Mouse (Mus musculus): Measurements from ENCODE around the gene Impg2. TPM values are rescaled to one million over a fixed set of nuclear protein-coding genes. Genes with fewer than 3 reads are reported as not detected.
A peak's percentile ranks its signal among the peaks of the same experiment; 100 is the strongest.

Gene Impg2
- polyA plus RNA-seq, 1 experiment from 2014 or later, result 0.08 TPM

GRCm38 (mm10) chr16:56307575-56307974 is 103.5 kb downstream of the Impg2 start:
- no peaks in the 10 kb centered on the region for H3K9me3 ChIP-seq (ENCODE audit: control insufficient read depth)
- no peaks in the 10 kb centered on the region for H3K36me3 ChIP-seq (ENCODE audit: control insufficient read depth, insufficient read depth)
- no peak overlapping the region for H3K4me2 ChIP-seq (replicated peaks; ENCODE audit: low read depth)
- no peaks in the 10 kb centered on the region for H3K27me3 ChIP-seq (replicated peaks; ENCODE audit: control insufficient read depth, insufficient read depth, low read length)
- 89% methylated on average over 4 of the region's 4 CpGs for WGBS
- ATAC-seq, result no peak
- no peak for TF ChIP-seq CTCF (IDR thresholded peaks at IDR 0.05; ENCODE audit: low read depth)
- no peak overlapping the region for H3K4me3 ChIP-seq (ENCODE audit: low read depth, low read length)
- H3K27ac ChIP-seq (ENCODE audit: low read depth, low read length), result no peak overlapping the region
- H3K9ac ChIP-seq (ENCODE audit: low read depth, low read length), result no peak overlapping the region
- H3K4me1 ChIP-seq (replicated peaks; ENCODE audit: control insufficient read depth, insufficient read depth, low read length), result no peaks in the 10 kb centered on the region

DNA sequence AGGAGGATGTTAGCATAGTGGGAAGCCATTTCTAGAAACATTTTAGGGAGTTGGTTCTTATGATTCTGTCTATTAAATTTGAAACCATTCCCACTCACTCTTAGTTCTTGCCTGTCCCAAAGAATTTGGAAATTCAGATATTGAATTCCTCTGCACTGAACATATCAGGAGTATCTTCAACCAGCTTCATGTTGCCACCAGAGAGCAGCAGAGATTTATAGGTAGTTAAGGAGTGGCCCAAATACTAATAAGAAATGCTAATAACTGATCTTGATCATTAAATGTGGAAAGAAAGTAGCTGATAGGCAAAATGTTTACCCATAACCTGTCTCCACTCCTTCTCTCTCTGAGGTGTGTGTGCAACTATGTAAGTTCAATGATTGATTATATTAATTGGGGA is 107.2 kb downstream of the Impg2 start:
- H3K4me3 ChIP-seq (ENCODE audit: low read depth, low read length), result no peak overlapping the region
- no peaks in the 10 kb centered on the region for H3K27me3 ChIP-seq (replicated peaks; ENCODE audit: control insufficient read depth, insufficient read depth, low read length)
- ATAC-seq, result no peak
- no peaks in the 10 kb centered on the region for H3K36me3 ChIP-seq (ENCODE audit: control insufficient read depth, insufficient read depth)
- H3K9me3 ChIP-seq (ENCODE audit: control insufficient read depth), result no peaks in the 10 kb centered on the region
- H3K4me1 ChIP-seq (replicated peaks; ENCODE audit: control insufficient read depth, insufficient read depth, low read length), result no peaks in the 10 kb centered on the region
- H3K9ac ChIP-seq (ENCODE audit: low read depth, low read length), result no peak overlapping the region
- peak; percentile 66 for TF ChIP-seq CTCF (IDR thresholded peaks at IDR 0.05; ENCODE audit: low read depth)
- H3K27ac ChIP-seq (ENCODE audit: low read depth, low read length), result no peak overlapping the region
- H3K4me2 ChIP-seq (replicated peaks; ENCODE audit: low read depth), result no peak overlapping the region

Other genes with a start within 250 kb of the Impg2 start
- 521 and 527 TPM in 2 replicates for gene Rpl24, start 238.0 kb upstream of the Impg2 start, polyA plus RNA-seq (2015; fragmentation: Nextera tagmentation; extraction: Ambion mirVana)
- gene Zbtb11, start 230.4 kb upstream of the Impg2 start, polyA plus RNA-seq (2015; fragmentation: Nextera tagmentation; extraction: Ambion mirVana), result 5.8 and 7.1 TPM in 2 replicates
- 114 TPM in 2 replicates for gene Pcnp, start 174.6 kb upstream of the Impg2 start, polyA plus RNA-seq (2015; fragmentation: Nextera tagmentation; extraction: Ambion mirVana)
- gene Trmt10c, start 166.5 kb upstream of the Impg2 start, polyA plus RNA-seq (2015; fragmentation: Nextera tagmentation; extraction: Ambion mirVana), result 13.4 and 14.7 TPM in 2 replicates
- gene Senp7, start 156.0 kb upstream of the Impg2 start, polyA plus RNA-seq (2015; fragmentation: Nextera tagmentation; extraction: Ambion mirVana), result 10.5 and 10.6 TPM in 2 replicates

All from intestine, postnatal 0 days (tissue).